Mouse (Mus musculus): ENCODE measurements around the gene Prkd2.

The Prkd2 gene

GRCm38 (mm10) chr7:16826571-16826970 lies 16.1 kb upstream of the Prkd2 start:
- no peak for DNase-seq (ENCODE audit: low spot score in 2 of 2)

DNA sequence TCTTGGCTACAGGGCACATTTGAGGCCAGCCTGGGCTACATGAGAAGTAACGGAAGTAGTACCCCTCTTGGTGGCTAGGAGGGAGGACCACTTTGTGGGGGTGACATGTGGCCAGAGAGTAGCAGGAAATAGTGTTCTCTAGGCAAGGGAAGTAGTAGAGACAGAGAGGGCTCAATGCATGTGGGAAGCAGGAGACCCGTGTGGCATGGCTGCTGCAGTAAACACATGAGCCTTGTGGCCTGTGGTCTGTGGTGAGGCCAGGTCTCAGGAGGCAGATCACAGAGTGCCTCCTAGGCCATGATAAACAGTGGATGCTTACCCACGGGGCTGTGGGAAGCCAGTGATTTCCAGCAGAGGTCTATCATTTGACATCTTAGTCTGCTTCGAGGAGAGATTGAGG lies 15.4 kb upstream of the Prkd2 start:
- DNase-seq (ENCODE audit: low spot score in 2 of 2): no peak

DNA sequence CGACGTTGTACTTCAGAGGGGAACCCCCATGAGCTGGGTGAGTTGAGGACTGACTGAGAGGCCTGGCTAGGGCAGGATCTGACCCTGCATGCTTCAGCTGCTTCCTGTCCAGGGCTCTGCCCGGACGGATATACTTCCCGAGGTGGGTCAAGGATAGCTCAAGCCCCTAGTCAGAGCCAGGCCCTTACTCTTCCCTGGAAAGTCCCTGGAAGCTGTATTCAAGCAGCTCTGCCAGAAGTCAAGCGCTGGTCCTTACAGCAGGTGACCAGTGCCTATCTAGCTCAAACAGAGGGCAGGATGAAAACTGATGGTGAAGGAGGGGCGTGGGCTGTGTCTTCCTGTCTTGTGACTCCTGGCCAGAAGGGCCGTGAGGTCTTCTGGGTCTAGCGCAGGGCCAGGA lies 12.3 kb upstream of the Prkd2 start:
- DNase-seq (ENCODE audit: low spot score in 2 of 2): no peak

GRCm38 (mm10) chr7:16837916-16838803 lies 4.5 kb upstream of the Prkd2 start:
- no peak for DNase-seq (ENCODE audit: low spot score in 2 of 2)

- no peak for DNase-seq (ENCODE audit: low spot score in 2 of 2)
These were observed 3.8 kb upstream of the Prkd2 start for GRCm38 (mm10) chr7:16838804-16839426.

DNA sequence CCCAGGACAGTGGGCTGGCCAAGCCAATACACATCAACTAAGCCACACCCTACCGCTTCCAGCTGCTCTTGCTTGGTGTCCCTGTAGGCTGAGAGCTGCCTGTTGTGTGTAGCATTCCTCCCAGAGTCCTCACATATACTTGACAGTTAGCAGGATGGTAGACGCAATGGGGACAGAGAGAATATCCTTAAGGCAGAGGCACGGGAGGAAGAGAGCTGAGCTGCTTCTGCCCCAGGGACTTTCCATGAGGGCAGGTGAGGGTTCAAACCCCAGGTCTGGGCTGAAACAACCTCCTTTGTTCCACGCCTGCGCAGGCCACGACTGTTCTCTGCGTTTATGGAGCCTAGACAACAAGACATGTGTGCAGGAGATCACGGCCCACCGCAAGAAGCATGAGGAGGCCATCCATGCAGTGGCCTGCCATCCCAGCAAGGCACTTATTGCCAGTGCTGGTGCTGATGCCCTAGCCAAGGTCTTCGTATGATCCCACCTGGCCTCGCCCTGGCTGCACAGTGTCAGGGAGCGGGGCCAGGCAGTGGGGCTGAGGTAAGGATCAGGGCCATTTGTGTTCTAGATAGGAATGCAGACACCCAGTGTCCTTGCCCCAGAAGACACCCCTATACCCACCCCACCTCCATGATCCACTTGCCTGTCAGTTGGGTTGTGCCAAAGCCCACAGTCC lies 3.1 kb upstream of the Prkd2 start:
- DNase-seq (ENCODE audit: low spot score in 2 of 2): no peak

GRCm38 (mm10) chr7:16840109-16840491 lies 2.6 kb upstream of the Prkd2 start:
- no peak for DNase-seq (ENCODE audit: low spot score in 2 of 2)

DNA sequence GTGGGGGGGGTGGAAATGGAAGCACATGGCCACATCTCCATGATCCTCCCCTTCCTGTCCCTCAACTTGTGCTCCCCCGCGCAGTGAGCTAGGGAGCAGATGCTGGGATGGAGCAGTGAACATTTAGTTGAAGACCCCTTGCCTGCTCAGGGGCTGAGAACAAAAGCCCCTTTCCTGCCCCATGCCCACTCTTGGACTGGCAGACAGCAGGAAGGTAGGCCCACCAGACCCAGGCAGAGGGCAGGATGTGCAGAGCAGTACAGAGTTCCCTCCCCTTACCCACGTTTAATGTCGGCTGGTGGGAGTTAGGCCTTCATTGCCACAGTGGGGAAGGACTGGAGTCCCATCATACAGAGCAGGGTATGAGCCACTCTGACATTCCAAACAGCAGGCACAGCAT lies 1.6 kb upstream of the Prkd2 start:
- no peak for DNase-seq (ENCODE audit: low spot score in 2 of 2)

DNA sequence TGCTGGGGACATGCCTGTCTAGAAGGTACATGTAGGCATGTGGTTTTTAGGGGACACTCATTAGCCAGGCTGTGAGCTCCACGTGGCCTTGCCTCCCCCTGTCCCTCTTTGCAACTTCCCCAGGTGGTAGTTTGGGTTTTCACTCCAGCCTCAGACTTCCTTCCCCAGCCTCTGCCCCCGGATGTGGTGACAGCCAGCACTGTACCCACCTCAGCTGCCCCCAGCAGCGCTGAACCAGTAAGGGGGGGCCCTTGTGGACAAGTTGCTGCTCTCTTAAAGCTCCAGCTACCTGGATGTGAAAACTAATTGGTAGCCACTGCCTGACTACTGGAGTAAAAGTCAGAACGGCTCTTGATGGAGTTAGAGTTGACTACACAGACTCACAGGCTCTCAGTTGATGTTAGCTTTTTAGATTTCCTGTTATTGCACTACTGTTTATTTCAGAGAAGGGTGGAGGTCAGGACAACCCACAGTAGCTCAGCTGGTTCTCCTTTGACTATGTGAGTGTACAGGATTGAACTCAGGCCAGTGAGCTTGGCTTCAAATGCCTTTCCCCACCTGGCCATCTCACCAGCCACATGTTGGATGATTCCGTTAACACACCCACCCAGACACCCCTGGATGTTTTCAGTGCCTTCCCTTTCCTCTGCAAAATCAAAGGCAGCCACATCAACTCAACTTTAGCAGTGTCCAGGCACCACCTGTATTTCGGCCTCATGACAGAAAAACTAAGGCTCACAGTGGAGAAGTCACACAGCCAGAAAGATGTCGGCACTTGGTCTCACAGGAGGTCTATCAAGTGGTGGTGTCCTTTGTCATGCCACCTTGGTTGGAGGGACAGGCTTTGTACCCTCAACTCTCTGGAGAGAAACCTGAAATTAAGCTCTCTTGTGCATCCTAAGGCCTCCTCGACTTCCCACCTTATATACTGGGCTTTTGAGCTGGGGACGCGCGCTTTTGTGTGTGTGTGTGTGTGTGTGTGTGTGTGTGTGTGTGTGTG lies 841 bp upstream of the Prkd2 start:
- no peak for DNase-seq (ENCODE audit: low spot score in 2 of 2)

DNA sequence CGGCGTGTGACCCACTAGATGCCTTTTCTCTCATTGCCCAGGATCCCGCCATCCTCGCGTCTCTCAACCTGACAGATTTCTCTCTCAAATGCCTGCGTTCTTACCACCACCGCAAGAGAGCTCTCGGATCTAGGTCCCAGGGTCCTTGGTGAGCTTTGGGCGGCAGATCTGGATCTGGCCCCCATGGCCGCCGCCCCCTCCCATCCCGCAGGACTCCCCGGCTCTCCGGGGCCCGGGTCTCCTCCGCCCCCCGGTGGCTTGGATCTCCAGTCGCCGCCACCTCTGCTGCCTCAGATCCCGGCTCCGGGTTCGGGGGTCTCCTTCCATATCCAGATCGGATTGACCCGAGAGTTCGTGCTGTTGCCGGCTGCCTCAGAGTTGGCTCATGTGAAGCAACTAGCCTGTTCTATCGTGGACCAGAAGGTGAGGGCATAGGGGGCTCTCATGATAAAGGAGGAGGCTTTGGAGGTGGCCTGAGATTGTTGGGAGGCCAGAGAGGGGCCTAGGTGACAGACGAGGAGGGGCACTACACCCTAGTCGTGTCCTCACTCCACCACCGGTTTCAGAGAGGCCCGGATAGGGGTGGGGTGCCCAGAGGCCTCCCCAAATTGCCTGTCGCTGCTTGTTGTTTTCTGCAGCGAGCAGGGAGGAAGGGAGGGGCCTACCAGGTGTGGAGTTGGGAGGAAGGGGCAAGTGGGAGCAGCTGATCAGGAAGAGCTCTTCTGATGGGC lies 904 bp downstream of the Prkd2 start:
- peak in 1 of 2 experiments; percentile 24 for DNase-seq (ENCODE audit: low spot score in 2 of 2)

DNA sequence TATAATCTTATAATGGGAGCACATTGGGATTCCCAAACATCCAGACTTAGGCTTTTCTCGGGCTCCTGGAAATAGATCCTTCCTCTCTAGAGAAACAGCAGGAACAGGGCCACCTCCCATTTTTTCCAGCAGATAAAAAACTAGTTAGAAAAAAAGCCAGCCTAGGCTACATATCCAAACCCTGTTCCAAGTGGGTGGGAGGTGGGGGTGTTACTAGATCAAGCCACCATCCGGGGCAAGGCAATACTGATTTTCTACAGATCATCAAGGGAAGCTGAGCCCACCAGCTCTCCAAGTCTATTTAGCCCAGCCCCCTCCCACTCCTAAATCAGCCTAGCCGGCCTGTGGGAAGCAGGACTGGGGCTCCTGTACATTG lies 2.0 kb downstream of the Prkd2 start:
- DNase-seq (ENCODE audit: low spot score in 2 of 2): no peak

DNA sequence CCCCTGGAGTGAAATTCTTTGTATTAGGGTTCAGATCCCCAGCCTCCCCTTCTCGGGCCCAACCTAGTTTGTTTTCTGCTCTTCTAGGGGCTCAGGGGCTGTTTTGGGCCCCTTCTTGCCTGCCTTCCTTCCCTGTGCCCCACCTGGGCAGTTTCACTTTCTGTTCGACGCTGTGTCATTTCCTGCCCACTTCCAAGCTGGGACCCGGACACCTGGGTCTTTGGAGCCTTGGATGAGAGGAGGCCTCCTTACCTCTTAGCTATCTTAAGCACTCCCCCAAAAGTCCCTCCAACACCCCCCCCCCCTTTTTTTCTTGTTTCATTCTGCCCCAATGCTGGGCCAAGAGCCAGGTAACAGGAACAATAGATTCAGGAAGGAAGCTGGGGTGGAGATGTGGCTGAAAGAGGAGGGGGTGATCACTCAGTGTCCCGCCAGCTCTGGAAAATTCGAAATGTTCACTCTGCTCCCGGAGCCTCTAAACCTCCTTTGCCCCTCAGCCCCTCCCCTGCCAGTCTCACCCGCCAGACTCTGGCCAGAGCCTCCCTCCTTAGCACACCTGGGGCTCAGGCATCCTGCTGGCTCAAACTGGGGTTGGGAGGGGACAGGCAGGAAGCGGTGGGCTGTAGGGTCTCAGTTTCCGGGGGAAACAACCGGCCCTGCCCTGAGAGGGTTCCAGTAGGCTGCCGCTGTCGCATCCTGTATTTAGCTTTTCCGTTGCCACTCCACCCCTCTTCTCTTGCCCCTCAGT lies 2.5 kb downstream of the Prkd2 start:
- DNase-seq (ENCODE audit: low spot score in 2 of 2): no peak

GRCm38 (mm10) chr7:16845820-16846167 lies 3.1 kb downstream of the Prkd2 start:
- no peak for DNase-seq (ENCODE audit: low spot score in 2 of 2)

DNA sequence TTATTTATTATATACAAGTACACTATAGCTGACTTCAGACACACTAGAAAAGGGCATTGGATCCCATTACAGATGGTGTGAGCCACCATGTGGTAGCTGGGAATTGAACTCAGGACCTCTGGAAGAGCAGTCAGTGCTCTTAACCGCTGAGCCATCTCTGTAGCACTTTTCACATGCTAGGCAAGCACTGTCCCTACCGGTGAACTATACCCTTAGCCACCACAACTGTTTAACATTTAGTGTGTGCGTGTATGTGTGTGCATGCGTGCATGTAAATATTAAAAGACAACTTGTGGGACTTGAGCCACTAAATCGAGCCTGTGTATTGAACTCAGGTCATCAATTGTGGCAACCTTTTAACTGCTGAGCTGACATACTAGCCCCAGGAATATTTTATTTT lies 4.1 kb downstream of the Prkd2 start:
- DNase-seq (ENCODE audit: low spot score in 2 of 2): no peak

DNA sequence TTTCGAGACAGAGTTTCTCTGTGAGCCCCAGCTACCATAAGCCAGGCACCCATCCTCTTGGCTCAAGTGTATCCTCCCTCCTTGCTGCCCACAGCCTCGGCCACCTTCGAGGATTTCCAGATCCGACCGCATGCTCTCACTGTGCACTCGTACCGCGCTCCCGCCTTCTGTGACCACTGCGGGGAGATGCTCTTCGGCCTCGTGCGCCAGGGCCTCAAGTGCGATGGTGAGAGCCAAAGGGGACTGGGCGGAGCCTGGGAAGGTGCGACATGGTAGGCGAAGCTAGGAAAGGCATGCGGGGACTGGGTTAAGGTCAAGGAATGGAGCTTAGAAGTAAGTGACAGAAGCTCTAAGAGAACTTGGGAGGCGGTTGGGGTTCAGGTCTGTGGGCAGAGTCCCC lies 4.8 kb downstream of the Prkd2 start:
- no peak for DNase-seq (ENCODE audit: low spot score in 2 of 2)

DNA sequence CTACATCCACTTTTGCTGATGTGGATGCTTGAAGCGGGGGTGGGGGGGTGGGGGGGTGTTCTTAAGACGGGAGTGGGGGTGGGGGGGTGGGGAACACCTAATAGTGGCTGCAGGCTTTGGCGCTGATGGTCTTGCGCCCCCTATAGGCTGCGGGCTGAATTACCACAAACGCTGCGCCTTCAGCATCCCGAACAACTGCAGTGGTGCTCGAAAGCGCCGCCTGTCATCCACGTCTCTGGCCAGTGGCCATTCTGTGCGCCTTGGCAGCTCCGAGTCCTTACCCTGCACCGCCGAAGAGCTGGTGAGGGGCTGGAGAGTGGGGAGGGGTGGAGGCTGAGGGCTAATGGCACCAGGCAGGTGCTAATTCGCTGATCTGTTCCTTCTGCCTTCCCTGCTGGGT lies 5.9 kb downstream of the Prkd2 start:
- DNase-seq (ENCODE audit: low spot score in 2 of 2): peak; percentile 60 to 81

DNA sequence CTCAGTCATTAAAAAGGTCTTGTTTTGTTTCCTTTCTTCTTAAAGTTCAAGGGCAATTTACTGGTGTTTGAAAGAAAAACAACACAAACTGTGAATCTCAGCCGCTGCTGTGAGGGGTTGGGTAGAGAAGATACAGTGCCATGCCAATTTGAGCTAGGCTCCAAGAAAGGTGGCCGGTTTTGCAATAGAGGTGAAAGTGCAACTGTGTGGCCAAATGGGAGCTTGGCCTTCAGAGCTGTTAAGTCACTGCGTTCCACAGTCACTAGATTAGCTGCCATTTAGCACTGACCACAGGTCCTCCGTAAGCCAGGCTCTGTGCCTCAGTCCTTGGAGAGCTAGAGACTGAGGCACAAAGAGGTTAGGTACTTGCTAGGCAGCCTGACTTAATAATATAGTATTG lies 8.9 kb downstream of the Prkd2 start:
- no peak for DNase-seq (ENCODE audit: low spot score in 2 of 2)

- DNase-seq (ENCODE audit: low spot score in 2 of 2): no peak
These were observed 10.7 kb downstream of the Prkd2 start for GRCm38 (mm10) chr7:16853302-16853831.

- peak in 1 of 2 experiments; percentile 42 for DNase-seq (ENCODE audit: low spot score in 2 of 2)
These were observed 15.6 kb downstream of the Prkd2 start for GRCm38 (mm10) chr7:16858336-16858735.
